Mouse (Mus musculus) olfactory bulb, adult 2 months (tissue): ENCODE measurements around the gene Bcl2l14.

Experiments used
- CTCF ChIP-seq: fragments of 200-500 bp; IDR thresholded peaks from 2 replicates; pipeline ENCODE4 v1.5.1; 2012; ENCODE audit warnings: low read depth, mild to moderate bottlenecking, low read length, moderate library complexity; ENCODE audit not compliant: insufficient read depth
- POLR2A ChIP-seq: fragments of 200-500 bp; IDR thresholded peaks from 2 replicates; pipeline ENCODE4 v1.6.1; 2012; ENCODE audit warnings: mild to moderate bottlenecking, low read depth, low read length, moderate library complexity; ENCODE audit not compliant: insufficient read depth

- TF ChIP-seq POLR2A (no peak), CTCF (no peak)
Measured at GRCm38 (mm10) chr6:134430161-134430799, 34.2 kb downstream of the Bcl2l14 start.
